Mouse (Mus musculus) stomach, embryonic 16.5 days (tissue): Measurements from ENCODE around the gene Vmn1r17. TPM values are rescaled to one million over a fixed set of nuclear protein-coding genes. Genes with fewer than 3 reads are reported as not detected.
"Not testable (repeated sequence)": the region's sequence is repeated elsewhere in the genome, so short reads cannot be mapped to it uniquely, and the experiment has no call there.

ENCODE experiments used
- ATAC-seq: fragments of 200-750 bp; cut with Nextera tagmentation; 2 replicates; pipeline ENCODE4 v1.8.0; 2017; ENCODE audit warnings: moderate number of reproducible peaks, moderate TSS enrichment; ENCODE audit not compliant: insufficient read depth, low FRiP score
- H3K27ac ChIP-seq: fragments of 300-500 bp; sonication (generic); 2 replicates; pipeline ENCODE4 v1.5.1; 2014; ENCODE audit warnings: low read length
- H3K27me3 ChIP-seq: fragments of 300-500 bp; sonication (generic); 2 replicates; pipeline ENCODE4 v1.6.1; 2014; ENCODE audit warnings: low read length, control low read depth, mixed read lengths; ENCODE audit not compliant: control insufficient read depth, insufficient read depth
- H3K36me3 ChIP-seq: fragments of 300-500 bp; sonication (generic); 2 replicates; pipeline ENCODE4 v1.6.1; 2014; ENCODE audit warnings: low read length; ENCODE audit not compliant: control insufficient read depth, insufficient read depth
- H3K4me1 ChIP-seq: fragments of 300-500 bp; sonication (generic); 2 replicates; pipeline ENCODE4 v1.6.1; 2014; ENCODE audit warnings: low read length, control low read depth, mixed read lengths; ENCODE audit not compliant: control insufficient read depth, insufficient read depth
- H3K4me2 ChIP-seq: fragments of 300-500 bp; sonication (generic); 2 replicates; pipeline ENCODE4 v1.6.1; 2014; ENCODE audit warnings: low read depth, low read length, mixed read lengths
- H3K4me3 ChIP-seq: fragments of 300-500 bp; sonication (generic); replicated peaks from 2 replicates; pipeline ENCODE4 v1.5.1; 2014; ENCODE audit warnings: mild to moderate bottlenecking, low read length
- H3K9ac ChIP-seq: fragments of 300-500 bp; sonication (generic); 2 replicates; pipeline ENCODE4 v1.6.1; 2014; ENCODE audit warnings: low read length
- H3K9me3 ChIP-seq: fragments of 300-500 bp; sonication (generic); replicated peaks from 2 replicates; pipeline ENCODE4 v1.6.1; 2016; ENCODE audit warnings: low read length, control low read depth; ENCODE audit not compliant: control insufficient read depth
- WGBS: fragments of 180-500 bp; shearing (Covaris S2); extraction: QIAGEN DNeasy Blood & Tissue Kit; methylation state at CpG from one replicate; pipeline ENCODE4 v1.1.7; 2014; 5-methylcytosine and 5-hydroxymethylcytosine counted together
- polyA plus RNA-seq: library from polyadenylated mRNA; unstranded; fragments of >200 nt; fragmentation: Nextera tagmentation; extraction: Ambion mirVana; gene quantifications from 2 replicates; pipeline ENCODE4 v1.2.1, GENCODE M21; 2015

Gene Vmn1r17
- polyA plus RNA-seq = not detected in 2 replicates

- no peak within 1 kb of the TSS for H3K4me2 ChIP-seq
- H3K27me3 ChIP-seq = no peaks in the 10 kb centered on the region
- H3K9me3 ChIP-seq = no peaks in the 10 kb centered on the region
- H3K4me1 ChIP-seq = no peaks in the 10 kb centered on the region
- 80% methylated on average over 1 of the region's 1 CpGs for WGBS
- no peak within 1 kb of the TSS for H3K27ac ChIP-seq
- no peak within 1 kb of the TSS for H3K4me3 ChIP-seq
- ATAC-seq = no peak
- H3K36me3 ChIP-seq = no peaks in the 10 kb centered on the region
- H3K9ac ChIP-seq = no peak within 1 kb of the TSS
These were observed at the start of gene Vmn1r17 for GRCm38 (mm10) chr6:57363627-57364026. Gene Vmn1r17 (minus strand): TSS chr6:57363727.

GRCm38 (mm10) chr6:57403480-57403879, 40.0 kb upstream of the Vmn1r17 start, which contains the start of gene Vmn1r19:
Gene Vmn1r19 (plus strand): TSS chr6:57403780.
- H3K27me3 ChIP-seq, H3K9me3 ChIP-seq, H3K4me3 ChIP-seq, H3K4me2 ChIP-seq, H3K4me1 ChIP-seq, H3K36me3 ChIP-seq, H3K27ac ChIP-seq, ATAC-seq, H3K9ac ChIP-seq: not testable (repeated sequence)
- WGBS = 62% methylated on average over 3 of the region's 3 CpGs

GRCm38 (mm10) chr6:57395683-57396082, 32.2 kb upstream of the Vmn1r17 start, which contains the start of gene Vmn1r18:
Gene Vmn1r18 (minus strand): TSS chr6:57395783.
- Histone ChIP-seq H3K27me3 (no peaks in the 10 kb centered on the region), H3K9me3 (no peaks in the 10 kb centered on the region), H3K9ac (no peak within 1 kb of the TSS), H3K4me1 (no peaks in the 10 kb centered on the region), H3K4me3 (no peak within 1 kb of the TSS), H3K27ac (no peak within 1 kb of the TSS), H3K4me2 (no peak within 1 kb of the TSS), H3K36me3 (no peaks in the 10 kb centered on the region)
- ATAC-seq = no peak

GRCm38 (mm10) chr6:57367496-57367895, 4.0 kb upstream of the Vmn1r17 start:
- H3K9ac ChIP-seq = no peak overlapping the region
- H3K27me3 ChIP-seq = no peaks in the 10 kb centered on the region
- no peaks in the 10 kb centered on the region for H3K9me3 ChIP-seq
- H3K4me3 ChIP-seq = no peak overlapping the region
- no peaks in the 10 kb centered on the region for H3K36me3 ChIP-seq
- ATAC-seq = no peak
- H3K4me1 ChIP-seq = no peaks in the 10 kb centered on the region
- no peak overlapping the region for H3K4me2 ChIP-seq
- WGBS = 63% methylated on average over 1 of the region's 1 CpGs
- no peak overlapping the region for H3K27ac ChIP-seq

- 93% methylated on average over 1 of the region's 1 CpGs for WGBS
These were observed 2.3 kb upstream of the Vmn1r17 start for GRCm38 (mm10) chr6:57365866-57366265.

GRCm38 (mm10) chr6:57356864-57357263, 6.7 kb downstream of the Vmn1r17 start:
- H3K27me3 ChIP-seq = no peaks in the 10 kb centered on the region
- no peaks in the 10 kb centered on the region for H3K9me3 ChIP-seq
- H3K4me3 ChIP-seq = no peak overlapping the region
- WGBS = 66% methylated on average over 2 of the region's 2 CpGs
- no peak overlapping the region for H3K9ac ChIP-seq
- ATAC-seq = no peak
- no peaks in the 10 kb centered on the region for H3K4me1 ChIP-seq
- H3K36me3 ChIP-seq = no peaks in the 10 kb centered on the region
- H3K27ac ChIP-seq = no peak overlapping the region
- no peak overlapping the region for H3K4me2 ChIP-seq

More at GRCm38 (mm10) chr6:57365866-57366265, 2.3 kb upstream of the Vmn1r17 start:
- ATAC-seq, H3K9ac ChIP-seq, H3K27ac ChIP-seq, H3K4me3 ChIP-seq, H3K36me3 ChIP-seq, H3K4me1 ChIP-seq, H3K9me3 ChIP-seq, H3K27me3 ChIP-seq, H3K4me2 ChIP-seq: not testable (repeated sequence)

- H3K4me1 ChIP-seq = no peaks in the 10 kb centered on the region
- no peak within 1 kb of the TSS for H3K27ac ChIP-seq
- H3K9ac ChIP-seq = no peak within 1 kb of the TSS
- H3K4me2 ChIP-seq = no peak within 1 kb of the TSS
- H3K9me3 ChIP-seq = no peaks in the 10 kb centered on the region
- H3K36me3 ChIP-seq = no peaks in the 10 kb centered on the region
- H3K27me3 ChIP-seq = no peaks in the 10 kb centered on the region
- no peak within 1 kb of the TSS for H3K4me3 ChIP-seq
- 68% methylated on average over 3 of the region's 3 CpGs for WGBS
- no peak for ATAC-seq
These were observed 34.1 kb downstream of the Vmn1r17 start, which contains the start of gene Vmn1r16 for GRCm38 (mm10) chr6:57329394-57329793. Gene Vmn1r16 (minus strand): TSS chr6:57329494.

- Histone ChIP-seq H3K9me3 (no peaks in the 10 kb centered on the region), H3K27ac (no peak overlapping the region), H3K4me2 (no peak overlapping the region), H3K4me3 (no peak overlapping the region), H3K36me3 (no peaks in the 10 kb centered on the region), H3K4me1 (no peaks in the 10 kb centered on the region), H3K27me3 (no peaks in the 10 kb centered on the region), H3K9ac (no peak overlapping the region)
- no peak for ATAC-seq
These were observed 37.4 kb downstream of the Vmn1r17 start for GRCm38 (mm10) chr6:57326176-57326575.
